Mouse (Mus musculus): ENCODE measurements around the gene Gm42906.

Gm42906 gene

DNA sequence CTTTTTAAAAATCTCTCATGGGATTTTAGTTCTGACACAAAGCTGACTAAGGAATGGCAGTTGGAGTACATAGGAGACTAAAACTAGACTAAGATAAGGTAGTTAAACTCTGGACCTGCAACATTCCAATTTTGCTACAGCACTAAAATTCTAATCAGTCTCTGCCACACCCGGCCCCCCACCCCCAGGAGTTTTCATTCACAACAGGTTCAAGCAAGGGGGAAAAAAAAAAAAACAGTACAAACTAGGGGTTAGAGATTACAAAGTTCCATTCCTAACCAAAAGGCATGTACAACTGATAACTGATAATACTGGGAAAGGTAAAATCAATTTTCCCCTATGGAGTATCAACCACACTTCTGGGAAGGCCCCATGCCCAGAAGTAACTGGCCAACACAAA is 60.6 kb downstream of the Gm42906 start:
- no peak for TF ChIP-seq CTCF (conservative IDR thresholded peaks at IDR 0.05; ENCODE audit: low read length)
- no peak for TF ChIP-seq POU5F1 (IDR thresholded peaks at IDR 0.05; ENCODE audit: borderline replicate concordance, low read length)
- TF ChIP-seq NANOG (IDR thresholded peaks at IDR 0.05; ENCODE audit: borderline replicate concordance, low read length), result no peak
- Histone ChIP-seq H3K4me3 (replicated peaks; ENCODE audit: low read length) (peak overlapping the region; percentile 87), H3K27me3 (ENCODE audit: insufficient read depth, low read length) (no peaks in the 10 kb centered on the region), H3K9me3 (ENCODE audit: low read length) (no peaks in the 10 kb centered on the region), H3K36me3 (ENCODE audit: insufficient read depth, low read length) (no peaks in the 10 kb centered on the region), H3K4me1 (replicated peaks; ENCODE audit: low read depth, low read length) (peaks cover 21% of the 10 kb centered on the region)

DNA sequence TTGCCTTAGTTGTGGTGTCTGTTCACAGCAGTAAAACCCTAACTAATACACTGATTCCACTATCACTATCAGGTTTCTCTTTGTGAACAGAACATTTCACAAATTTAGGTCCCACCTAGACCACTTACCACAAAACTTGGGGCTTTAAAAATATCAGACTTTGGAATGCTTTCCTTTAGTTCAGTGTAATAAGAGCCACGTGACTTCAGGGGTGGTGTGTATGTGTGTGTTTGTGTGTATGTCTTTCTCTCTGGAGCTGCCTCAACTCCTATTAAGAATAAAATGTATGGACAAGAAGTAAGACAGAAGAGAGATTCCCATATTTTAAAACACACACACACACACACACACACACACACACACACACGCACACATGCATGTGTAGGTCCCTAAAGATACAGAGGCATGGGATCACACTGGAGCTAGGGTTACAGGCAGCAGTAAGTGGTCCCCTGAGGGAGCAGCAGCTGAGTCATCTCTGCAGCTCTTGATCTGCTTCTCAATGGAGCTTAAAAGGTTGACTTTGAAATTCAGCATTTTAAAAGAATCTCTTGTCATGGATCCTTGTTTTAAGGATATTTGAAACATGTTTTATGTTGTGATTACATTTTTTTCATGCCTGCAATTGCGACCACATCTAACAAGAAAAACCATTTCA is 64.5 kb downstream of the Gm42906 start:
- TF ChIP-seq POU5F1 (IDR thresholded peaks at IDR 0.05; ENCODE audit: borderline replicate concordance, low read length) (no peak), CTCF (conservative IDR thresholded peaks at IDR 0.05; ENCODE audit: low read length) (no peak), NANOG (IDR thresholded peaks at IDR 0.05; ENCODE audit: borderline replicate concordance, low read length) (no peak)
- Histone ChIP-seq H3K27me3 (ENCODE audit: insufficient read depth, low read length) (no peaks in the 10 kb centered on the region), H3K9me3 (ENCODE audit: low read length) (no peaks in the 10 kb centered on the region), H3K4me3 (replicated peaks; ENCODE audit: low read length) (no peak overlapping the region), H3K36me3 (ENCODE audit: insufficient read depth, low read length) (no peaks in the 10 kb centered on the region), H3K4me1 (replicated peaks; ENCODE audit: low read depth, low read length) (peaks cover 10% of the 10 kb centered on the region)

DNA sequence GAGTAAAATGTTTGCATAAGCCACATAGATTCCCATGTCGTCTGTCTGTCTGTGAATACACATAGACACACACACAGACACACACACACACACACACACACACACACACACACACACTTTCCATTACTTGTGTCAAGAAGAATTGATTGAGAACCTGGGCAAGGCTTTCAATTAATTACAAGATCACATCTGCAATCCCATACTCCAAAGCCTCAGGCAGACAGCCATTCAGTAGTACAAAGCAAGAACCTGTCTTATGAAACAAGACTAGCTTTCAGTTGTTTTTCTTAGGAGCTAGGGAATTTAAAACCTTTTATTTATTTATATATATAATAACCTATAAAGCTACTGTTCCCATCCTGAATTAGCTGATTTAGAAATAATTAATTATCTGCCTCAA is 78.3 kb downstream of the Gm42906 start:
- no peaks in the 10 kb centered on the region; the same call in 1 of the 2 replicates for H3K27me3 ChIP-seq (ENCODE audit: insufficient read depth, low read length)
- no peaks in the 10 kb centered on the region for H3K9me3 ChIP-seq (ENCODE audit: low read length)
- no peak for TF ChIP-seq NANOG (IDR thresholded peaks at IDR 0.05; ENCODE audit: borderline replicate concordance, low read length)
- TF ChIP-seq POU5F1 (IDR thresholded peaks at IDR 0.05; ENCODE audit: borderline replicate concordance, low read length), result no peak
- TF ChIP-seq CTCF (conservative IDR thresholded peaks at IDR 0.05; ENCODE audit: low read length), result no peak
- no peak overlapping the region for H3K4me3 ChIP-seq (replicated peaks; ENCODE audit: low read length)
- H3K36me3 ChIP-seq (ENCODE audit: insufficient read depth, low read length), result no peaks in the 10 kb centered on the region
- H3K4me1 ChIP-seq (replicated peaks; ENCODE audit: low read depth, low read length), result no peaks in the 10 kb centered on the region

DNA sequence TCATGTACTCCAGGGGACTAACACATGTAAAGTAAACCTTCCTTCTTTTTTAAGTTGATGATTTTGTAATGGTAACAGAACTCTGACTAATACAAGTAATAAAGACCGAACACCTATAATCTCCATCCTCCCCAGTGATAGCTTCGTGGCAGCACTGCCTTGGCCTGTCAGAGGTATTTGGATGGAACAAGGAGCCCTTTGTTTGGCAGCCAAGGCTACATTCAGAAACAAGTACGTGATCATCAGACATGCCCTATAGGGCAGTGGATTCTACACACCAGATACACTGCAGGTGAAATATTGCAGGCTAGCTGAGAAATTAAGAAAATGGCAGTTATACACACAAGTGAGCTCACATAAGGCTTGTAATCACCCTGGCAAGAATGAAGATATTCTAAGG is 79.5 kb downstream of the Gm42906 start:
- no peak overlapping the region for H3K4me3 ChIP-seq (replicated peaks; ENCODE audit: low read length)
- no peak for TF ChIP-seq POU5F1 (IDR thresholded peaks at IDR 0.05; ENCODE audit: borderline replicate concordance, low read length)
- TF ChIP-seq NANOG (IDR thresholded peaks at IDR 0.05; ENCODE audit: borderline replicate concordance, low read length), result no peak
- no peak for TF ChIP-seq CTCF (conservative IDR thresholded peaks at IDR 0.05; ENCODE audit: low read length)
- no peaks in the 10 kb centered on the region for H3K36me3 ChIP-seq (ENCODE audit: insufficient read depth, low read length)

DNA sequence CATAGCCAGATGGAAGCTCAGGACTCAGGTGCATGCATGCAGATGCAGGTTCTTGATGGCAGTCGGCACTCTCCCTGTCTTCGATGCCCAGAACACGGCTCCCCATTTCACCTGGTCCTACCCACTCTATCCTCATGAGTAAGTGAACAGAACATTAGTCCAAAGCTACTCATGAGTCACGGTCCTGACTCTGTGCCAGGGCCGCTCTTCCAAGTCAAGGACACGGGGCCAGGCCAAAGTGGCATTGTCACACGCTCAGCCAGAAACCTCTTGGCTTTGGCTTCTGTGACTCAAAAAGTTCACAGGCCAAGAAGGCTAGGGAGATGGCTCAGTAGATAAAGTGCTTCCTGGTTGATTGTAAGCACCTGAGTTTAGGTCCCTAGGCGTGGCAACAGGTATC is 81.3 kb downstream of the Gm42906 start:
- Histone ChIP-seq H3K4me3 (replicated peaks; ENCODE audit: low read length) (no peak overlapping the region), H3K4me1 (replicated peaks; ENCODE audit: low read depth, low read length) (no peaks in the 10 kb centered on the region), H3K27me3 (ENCODE audit: insufficient read depth, low read length) (no peaks in the 10 kb centered on the region; the same call in 1 of the 2 replicates), H3K36me3 (ENCODE audit: insufficient read depth, low read length) (no peaks in the 10 kb centered on the region), H3K9me3 (ENCODE audit: low read length) (no peaks in the 10 kb centered on the region)
- TF ChIP-seq POU5F1 (IDR thresholded peaks at IDR 0.05; ENCODE audit: borderline replicate concordance, low read length), result no peak
- no peak for TF ChIP-seq CTCF (conservative IDR thresholded peaks at IDR 0.05; ENCODE audit: low read length)
- TF ChIP-seq NANOG (IDR thresholded peaks at IDR 0.05; ENCODE audit: borderline replicate concordance, low read length), result no peak

More for the DNA sequence above, 79.5 kb downstream of the Gm42906 start:
- H3K27me3 ChIP-seq (ENCODE audit: insufficient read depth, low read length), result no peaks in the 10 kb centered on the region; the same call in 1 of the 2 replicates
- no peaks in the 10 kb centered on the region for H3K4me1 ChIP-seq (replicated peaks; ENCODE audit: low read depth, low read length)
- H3K9me3 ChIP-seq (ENCODE audit: low read length), result no peaks in the 10 kb centered on the region

DNA sequence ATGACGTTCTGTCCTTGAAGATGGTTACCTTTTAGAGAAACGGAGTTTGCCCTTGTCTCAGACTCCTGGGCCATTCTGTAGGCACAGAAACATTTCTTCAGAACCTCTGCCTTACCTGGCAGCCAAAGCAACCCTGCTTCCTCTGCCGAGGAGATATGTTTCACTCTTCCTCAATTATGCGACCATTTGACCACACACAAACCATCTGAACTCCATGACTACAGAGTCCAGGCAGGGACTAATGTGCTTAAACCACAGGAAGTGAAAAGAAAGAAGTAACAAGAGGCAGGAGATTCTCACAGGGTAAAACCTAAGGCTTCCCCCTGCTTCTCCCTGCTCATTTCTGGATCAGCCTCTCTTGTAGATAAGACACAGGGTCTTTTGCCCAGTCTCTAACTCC is 83.2 kb downstream of the Gm42906 start:
- no peaks in the 10 kb centered on the region for H3K9me3 ChIP-seq (ENCODE audit: low read length)
- H3K27me3 ChIP-seq (ENCODE audit: insufficient read depth, low read length), result no peaks in the 10 kb centered on the region
- no peaks in the 10 kb centered on the region for H3K36me3 ChIP-seq (ENCODE audit: insufficient read depth, low read length)
- H3K4me1 ChIP-seq (replicated peaks; ENCODE audit: low read depth, low read length), result no peaks in the 10 kb centered on the region
- no peak overlapping the region for H3K4me3 ChIP-seq (replicated peaks; ENCODE audit: low read length)
- TF ChIP-seq NANOG (IDR thresholded peaks at IDR 0.05; ENCODE audit: borderline replicate concordance, low read length), result no peak
- TF ChIP-seq POU5F1 (IDR thresholded peaks at IDR 0.05; ENCODE audit: borderline replicate concordance, low read length), result no peak
- TF ChIP-seq CTCF (conservative IDR thresholded peaks at IDR 0.05; ENCODE audit: low read length), result no peak

DNA sequence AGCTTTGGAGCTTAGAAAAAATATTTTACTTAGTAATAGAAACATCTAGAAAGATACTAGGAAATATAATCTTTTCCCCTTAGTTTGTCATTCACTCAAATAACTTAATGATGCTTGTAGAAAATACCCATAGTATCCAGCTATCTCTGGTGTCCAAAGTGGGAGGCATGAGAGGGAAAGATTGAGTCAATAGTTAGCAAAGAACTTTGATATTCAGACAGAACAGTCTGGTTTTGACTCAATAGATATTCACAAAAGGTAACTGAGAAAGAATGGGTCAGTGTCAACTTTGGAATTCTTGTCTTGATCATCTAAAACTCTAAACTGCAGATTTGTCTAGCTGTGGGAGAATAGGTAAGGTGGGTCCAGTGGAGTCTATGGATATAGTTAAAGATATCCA is 94.3 kb downstream of the Gm42906 start:
- TF ChIP-seq CTCF (conservative IDR thresholded peaks at IDR 0.05; ENCODE audit: low read length), result no peak
- TF ChIP-seq NANOG (IDR thresholded peaks at IDR 0.05; ENCODE audit: borderline replicate concordance, low read length), result no peak
- TF ChIP-seq POU5F1 (IDR thresholded peaks at IDR 0.05; ENCODE audit: borderline replicate concordance, low read length), result no peak
- no peak overlapping the region for H3K4me3 ChIP-seq (replicated peaks; ENCODE audit: low read length)
- no peaks in the 10 kb centered on the region for H3K36me3 ChIP-seq (ENCODE audit: insufficient read depth, low read length)
- H3K27me3 ChIP-seq (ENCODE audit: insufficient read depth, low read length), result no peaks in the 10 kb centered on the region
- no peaks in the 10 kb centered on the region for H3K9me3 ChIP-seq (ENCODE audit: low read length)
- no peaks in the 10 kb centered on the region for H3K4me1 ChIP-seq (replicated peaks; ENCODE audit: low read depth, low read length)

DNA sequence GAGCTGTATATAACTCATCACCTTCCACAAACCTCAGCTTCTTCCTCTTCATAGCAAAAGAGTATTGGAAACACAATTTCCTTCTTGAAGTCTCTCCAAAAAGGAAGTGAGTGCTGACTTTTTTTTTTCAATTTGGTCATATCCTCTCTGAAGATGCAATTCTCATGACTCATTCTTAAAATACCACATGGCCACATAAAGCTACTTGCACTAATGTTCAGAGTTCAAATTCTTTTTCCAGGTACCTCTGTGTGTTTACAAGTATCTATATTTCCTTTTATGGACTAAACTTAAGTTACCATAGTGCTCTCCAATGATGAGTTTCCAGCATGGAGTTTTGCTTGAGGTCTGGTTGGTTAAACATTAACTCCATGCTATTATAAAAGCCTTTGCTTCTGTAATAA is 94.8 kb downstream of the Gm42906 start:
- Histone ChIP-seq H3K9me3 (ENCODE audit: low read length) (no peaks in the 10 kb centered on the region), H3K36me3 (ENCODE audit: insufficient read depth, low read length) (no peaks in the 10 kb centered on the region), H3K27me3 (ENCODE audit: insufficient read depth, low read length) (no peaks in the 10 kb centered on the region), H3K4me1 (replicated peaks; ENCODE audit: low read depth, low read length) (no peaks in the 10 kb centered on the region), H3K4me3 (replicated peaks; ENCODE audit: low read length) (no peak overlapping the region)
- TF ChIP-seq CTCF (conservative IDR thresholded peaks at IDR 0.05; ENCODE audit: low read length) (no peak), NANOG (IDR thresholded peaks at IDR 0.05; ENCODE audit: borderline replicate concordance, low read length) (no peak), POU5F1 (IDR thresholded peaks at IDR 0.05; ENCODE audit: borderline replicate concordance, low read length) (no peak)
